ENCODE assay signal across 11 mouse cellular contexts in the genomic region with DNA sequence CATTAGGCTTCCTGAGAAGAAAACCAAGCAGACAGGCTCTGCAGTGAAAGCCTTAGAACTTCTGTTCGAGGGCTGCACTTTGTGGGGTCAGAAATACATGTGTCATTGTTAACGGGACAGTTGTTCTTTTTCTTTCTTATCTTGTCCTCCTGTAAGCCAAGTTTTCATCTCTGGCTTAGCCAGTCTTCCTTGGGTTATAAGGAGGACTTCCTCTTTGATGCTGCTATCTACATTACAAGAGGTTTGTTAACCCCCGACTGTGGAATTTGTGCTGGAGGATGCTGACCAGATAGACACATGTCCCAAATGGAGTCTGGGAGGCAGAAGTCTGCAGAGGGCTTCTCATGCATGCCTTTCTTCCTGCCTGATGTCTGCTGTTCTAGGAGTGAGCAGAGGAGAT.
"Had no signal": no experiment of that assay in that cellular context is flagged by ENCODE, and none has a peak within 500 bp of the region (broad histone marks: within the 10 kb centered on the region; RNA-seq: fewer than 3 reads in every experiment).

No protein-coding gene starts in this region.

- H3K36me3 ChIP-seq: limb, embryonic 12.5 days; midbrain, embryonic 15.5 days; neural tube, embryonic 13.5 days; stomach, embryonic 15.5 days had no signal

- H3K9me3 ChIP-seq: limb, embryonic 12.5 days; midbrain, embryonic 15.5 days; neural tube, embryonic 13.5 days; stomach, embryonic 15.5 days had no signal

- DNase-seq: kidney, adult 8-10 months; kidney, postnatal 25 days; liver; lung, adult 2 months; lung, postnatal 14 days; retina, postnatal 1 day had no signal

- H3K27me3 ChIP-seq: midbrain, embryonic 15.5 days; neural tube, embryonic 13.5 days; stomach, embryonic 15.5 days had no signal

- ATAC-seq: intestine, embryonic 16.5 days; midbrain, embryonic 15.5 days had no signal

- H3K4me3 ChIP-seq: limb, embryonic 12.5 days; midbrain, embryonic 15.5 days; neural tube, embryonic 13.5 days; stomach, embryonic 15.5 days had no signal
